Mouse (Mus musculus) neural tube, embryonic 11.5 days (tissue): ENCODE measurements around the gene Kat5. TPM values are rescaled to one million over a fixed set of nuclear protein-coding genes. Genes with fewer than 3 reads are reported as not detected.

Source experiments
- ATAC-seq: fragments of 200-750 bp; cut with Nextera tagmentation; 2 replicates; pipeline ENCODE4 v1.8.0; 2017; ENCODE audit warnings: moderate number of reproducible peaks, mild to moderate bottlenecking, moderate TSS enrichment, moderate library complexity; ENCODE audit not compliant: insufficient read depth, low FRiP score, low TSS enrichment
- DNase-seq: peaks from one replicate; pipeline ENCODE4 v3.0.0-alpha.2; 2015; ENCODE audit warnings: low spot score
- H3K27ac ChIP-seq: fragments of 300-500 bp; sonication (generic); 2 replicates; pipeline ENCODE4 v1.5.1; 2014; ENCODE audit warnings: low read depth, mild to moderate bottlenecking, low read length
- H3K27me3 ChIP-seq: fragments of 300-500 bp; sonication (generic); 2 replicates; pipeline ENCODE4 v1.6.1; 2014; ENCODE audit warnings: mild to moderate bottlenecking, low read length, mixed read lengths; ENCODE audit not compliant: control insufficient read depth, insufficient read depth
- H3K36me3 ChIP-seq: fragments of 300-500 bp; sonication (generic); 2 replicates; pipeline ENCODE4 v1.6.1; 2014; ENCODE audit warnings: mild to moderate bottlenecking, low read length, moderate library complexity, mixed read lengths; ENCODE audit not compliant: control insufficient read depth, insufficient read depth
- H3K4me1 ChIP-seq: fragments of 300-500 bp; sonication (generic); 2 replicates; pipeline ENCODE4 v1.6.1; 2014; ENCODE audit warnings: low read length, mixed read lengths; ENCODE audit not compliant: control insufficient read depth, insufficient read depth
- H3K4me2 ChIP-seq: fragments of 300-500 bp; sonication (generic); 2 replicates; pipeline ENCODE4 v1.6.1; 2014; ENCODE audit warnings: low read depth, mild to moderate bottlenecking, moderate library complexity
- H3K4me3 ChIP-seq: fragments of 300-500 bp; sonication (generic); 2 replicates; pipeline ENCODE4 v1.5.1; 2014; ENCODE audit warnings: low read depth, low read length
- H3K9ac ChIP-seq: fragments of 300-500 bp; sonication (generic); 2 replicates; pipeline ENCODE4 v1.6.1; 2014; ENCODE audit warnings: mild to moderate bottlenecking, low read length
- H3K9me3 ChIP-seq: fragments of 300-500 bp; sonication (generic); 2 replicates; pipeline ENCODE4 v1.6.1; 2016; ENCODE audit warnings: low read length; ENCODE audit not compliant: control insufficient read depth
- WGBS: fragments of 180-500 bp; shearing (Covaris S2); extraction: QIAGEN DNeasy Blood & Tissue Kit; methylation state at CpG from one replicate; pipeline ENCODE4 v1.1.7; 2014; 5-methylcytosine and 5-hydroxymethylcytosine counted together
- polyA plus RNA-seq: library from polyadenylated mRNA; unstranded; fragments of >200 nt; fragmentation: Nextera tagmentation; extraction: Ambion mirVana; gene quantifications from 2 replicates; pipeline ENCODE4 v1.2.1, GENCODE M21; 2014

The Kat5 gene
- polyA plus RNA-seq, 1 experiment from 2014 or later = 36.3 TPM

DNA sequence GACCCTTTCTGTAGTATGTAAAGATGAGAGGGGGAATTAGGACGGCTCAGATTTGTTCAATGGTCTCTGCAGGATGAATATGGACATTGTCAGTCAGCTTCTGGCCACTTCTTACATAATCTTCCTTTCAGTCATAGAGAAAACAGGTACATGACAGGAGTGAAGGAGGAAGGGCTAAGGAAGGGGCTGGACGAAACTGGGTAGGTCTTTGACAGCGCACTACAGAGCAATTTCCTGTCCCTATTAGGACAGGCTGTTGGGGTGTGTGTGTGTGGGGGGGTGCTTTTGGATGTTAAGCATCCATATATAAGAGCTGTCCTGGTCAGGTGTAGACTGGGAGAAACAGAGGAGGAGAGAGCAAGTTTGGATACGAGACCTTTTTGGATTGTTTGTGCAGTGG lies 10.8 kb downstream of the Kat5 start:
- no peaks in the 10 kb centered on the region for H3K9me3 ChIP-seq
- 75% methylated on average over 4 of the region's 4 CpGs for WGBS
- no peaks in the 10 kb centered on the region for H3K27me3 ChIP-seq
- no peak overlapping the region for H3K9ac ChIP-seq
- H3K4me3 ChIP-seq = no peak overlapping the region
- ATAC-seq = no peak
- no peak overlapping the region for H3K27ac ChIP-seq
- peaks cover 8% of the 10 kb centered on the region for H3K4me1 ChIP-seq
- no peak for DNase-seq
- H3K4me2 ChIP-seq = no peak overlapping the region
- H3K36me3 ChIP-seq = peaks cover 4% of the 10 kb centered on the region

DNA sequence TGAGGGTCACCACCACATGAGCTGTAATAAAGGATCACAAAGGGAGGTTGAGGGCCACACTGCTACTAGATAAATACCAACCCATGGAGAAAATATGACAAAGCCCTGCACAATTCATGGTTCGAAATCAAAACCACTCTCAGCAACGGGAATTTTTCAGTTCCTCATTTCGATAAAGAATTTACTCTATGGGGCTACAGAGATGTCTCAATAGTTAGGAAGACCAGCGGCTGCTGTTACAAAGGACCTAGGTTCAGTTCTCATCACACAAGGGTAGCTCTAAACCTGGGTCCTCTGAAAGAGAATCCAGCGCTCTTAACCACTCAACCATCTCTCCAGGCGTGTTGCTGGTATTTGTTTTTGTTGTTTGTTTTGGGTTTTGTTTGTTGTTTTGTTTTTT lies 18.1 kb downstream of the Kat5 start:
- Histone ChIP-seq H3K9me3 (no peaks in the 10 kb centered on the region), H3K27me3 (no peaks in the 10 kb centered on the region), H3K36me3 (no peaks in the 10 kb centered on the region), H3K9ac (no peak overlapping the region), H3K4me3 (no peak overlapping the region), H3K4me2 (no peak overlapping the region), H3K4me1 (no peaks in the 10 kb centered on the region), H3K27ac (no peak overlapping the region)
- ATAC-seq (no peak), DNase-seq (no peak)
- 89% methylated on average over 6 of the region's 6 CpGs for WGBS

DNA sequence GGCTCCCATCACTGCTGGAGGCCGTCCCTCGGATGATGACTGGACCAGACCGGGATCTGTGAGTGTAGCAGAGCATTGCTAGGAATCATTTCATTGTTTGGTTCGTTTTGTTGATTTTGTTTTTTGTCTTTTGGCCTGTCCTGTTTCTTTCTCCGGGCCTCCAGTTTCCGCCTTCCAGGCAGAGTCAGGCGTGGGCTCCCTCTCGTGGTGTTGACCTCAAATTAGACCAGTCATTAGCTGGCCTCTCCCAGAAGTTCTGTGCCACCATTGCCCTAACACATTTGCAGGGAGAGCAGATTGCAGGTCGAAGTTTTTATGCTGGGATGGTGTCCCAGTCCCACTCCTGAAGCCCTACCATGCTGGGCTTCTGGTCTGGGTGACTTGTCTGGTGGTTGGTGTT lies 20.9 kb downstream of the Kat5 start:
- Histone ChIP-seq H3K27ac (no peak overlapping the region), H3K36me3 (no peaks in the 10 kb centered on the region), H3K9ac (no peak overlapping the region), H3K4me1 (no peaks in the 10 kb centered on the region), H3K27me3 (no peaks in the 10 kb centered on the region), H3K4me2 (no peak overlapping the region), H3K9me3 (no peaks in the 10 kb centered on the region), H3K4me3 (no peak overlapping the region)
- no peak for DNase-seq
- no peak for ATAC-seq
- WGBS = 80% methylated on average over 9 of the region's 9 CpGs

DNA sequence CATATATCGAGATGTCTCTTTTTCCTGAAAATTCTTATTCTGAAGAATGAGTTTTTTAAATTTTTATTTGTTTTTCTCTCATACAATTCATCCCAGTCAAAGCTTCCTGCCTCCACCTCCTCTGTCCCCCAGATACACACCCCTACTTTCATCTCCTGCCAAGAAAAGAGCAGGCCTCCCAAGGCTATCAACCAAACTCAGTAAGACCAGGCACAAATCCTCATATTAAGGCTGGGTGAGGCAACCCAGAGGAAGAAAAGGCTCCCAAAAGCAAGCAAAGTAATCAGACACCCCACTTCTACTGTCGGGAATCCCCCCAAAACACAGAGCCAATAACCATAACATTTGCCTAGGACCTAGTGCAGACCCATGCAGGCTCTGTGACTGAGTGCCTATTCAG lies 28.0 kb downstream of the Kat5 start:
- Histone ChIP-seq H3K36me3 (no peaks in the 10 kb centered on the region), H3K4me2 (no peak overlapping the region), H3K27me3 (no peaks in the 10 kb centered on the region), H3K9ac (no peak overlapping the region), H3K4me1 (no peaks in the 10 kb centered on the region), H3K4me3 (no peak overlapping the region), H3K9me3 (no peaks in the 10 kb centered on the region), H3K27ac (no peak overlapping the region)
- WGBS = 81% methylated on average over 2 of the region's 2 CpGs
- ATAC-seq (no peak), DNase-seq (no peak)

DNA sequence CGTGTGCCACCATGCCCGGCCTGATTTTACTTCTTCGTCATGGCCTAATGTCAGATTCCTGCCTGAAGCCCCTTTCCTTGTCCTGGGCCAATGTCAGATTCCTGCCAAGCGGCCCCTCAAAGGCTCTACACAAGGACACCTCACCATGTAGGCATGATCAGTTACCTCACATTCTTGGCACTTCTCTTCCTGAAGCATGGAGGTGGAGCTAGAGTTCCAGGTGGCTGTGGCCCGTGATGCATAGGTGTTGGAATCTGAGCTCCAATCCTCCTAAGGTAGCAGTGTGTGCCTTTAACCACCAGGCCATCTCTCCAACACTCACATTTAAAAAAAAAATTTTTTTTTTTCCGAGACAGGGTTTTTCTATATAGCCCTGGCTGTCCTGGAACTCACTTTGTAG lies 29.3 kb downstream of the Kat5 start:
- H3K36me3 ChIP-seq = no peaks in the 10 kb centered on the region
- DNase-seq = no peak
- 85% methylated on average over 6 of the region's 6 CpGs for WGBS
- no peak for ATAC-seq
- H3K27me3 ChIP-seq = no peaks in the 10 kb centered on the region
- no peak overlapping the region for H3K27ac ChIP-seq
- H3K9me3 ChIP-seq = no peaks in the 10 kb centered on the region
- no peak overlapping the region for H3K9ac ChIP-seq
- H3K4me2 ChIP-seq = no peak overlapping the region
- H3K4me1 ChIP-seq = no peaks in the 10 kb centered on the region
- no peak overlapping the region for H3K4me3 ChIP-seq

DNA sequence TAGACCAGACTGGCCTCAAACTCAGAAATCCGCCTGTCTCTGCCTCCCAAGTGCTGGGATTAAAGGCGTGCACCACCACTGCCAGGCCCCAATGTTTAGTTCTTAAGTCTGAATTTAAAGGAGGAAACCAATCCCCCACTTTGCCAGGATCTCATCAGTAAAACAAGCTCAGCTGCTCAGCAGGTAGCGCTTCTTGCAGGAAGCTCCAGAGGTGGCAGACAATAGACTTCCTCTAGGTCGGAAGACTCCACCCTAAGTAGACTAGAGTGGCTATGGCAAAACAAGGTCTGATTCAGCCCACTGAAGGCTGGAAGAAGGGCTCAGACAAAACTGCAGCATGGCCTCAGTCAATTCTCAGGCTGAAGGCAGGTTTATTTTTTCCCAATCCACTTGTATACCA lies 30.1 kb downstream of the Kat5 start:
- Histone ChIP-seq H3K9me3 (no peaks in the 10 kb centered on the region), H3K9ac (no peak overlapping the region), H3K27ac (no peak overlapping the region), H3K4me2 (no peak overlapping the region), H3K27me3 (no peaks in the 10 kb centered on the region), H3K4me1 (no peaks in the 10 kb centered on the region), H3K36me3 (no peaks in the 10 kb centered on the region), H3K4me3 (no peak overlapping the region)
- WGBS = 71% methylated on average over 4 of the region's 4 CpGs
- DNase-seq (no peak), ATAC-seq (no peak)

DNA sequence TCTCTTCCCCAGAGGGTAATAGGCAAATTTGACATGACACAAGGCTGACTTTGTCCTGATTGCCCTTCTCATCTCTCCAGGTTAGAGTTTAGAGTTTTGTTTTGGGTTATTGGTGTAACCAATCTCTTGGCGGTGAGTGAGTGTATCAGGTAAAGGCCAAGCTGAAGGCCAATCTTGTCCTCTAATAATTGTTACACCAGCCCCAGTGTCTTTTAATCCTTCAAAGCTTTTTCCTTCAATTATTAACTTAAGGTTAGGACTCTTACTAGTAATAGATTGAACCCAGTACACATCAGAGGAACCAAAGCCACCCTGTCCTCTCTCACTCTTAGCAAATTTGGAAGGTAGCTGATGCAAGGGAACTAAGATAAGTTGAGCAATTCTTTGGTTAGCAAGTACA lies 34.7 kb downstream of the Kat5 start:
- Histone ChIP-seq H3K9ac (no peak overlapping the region), H3K9me3 (no peaks in the 10 kb centered on the region), H3K27ac (no peak overlapping the region), H3K27me3 (no peaks in the 10 kb centered on the region), H3K4me3 (no peak overlapping the region), H3K36me3 (0 out of 2 replicates have a peak, but pooled peaks cover 2% of the 10 kb centered on the region), H3K4me2 (no peak overlapping the region), H3K4me1 (no peaks in the 10 kb centered on the region)
- ATAC-seq = no peak
- WGBS = 98% methylated on average over 1 of the region's 1 CpGs
- no peak for DNase-seq

DNA sequence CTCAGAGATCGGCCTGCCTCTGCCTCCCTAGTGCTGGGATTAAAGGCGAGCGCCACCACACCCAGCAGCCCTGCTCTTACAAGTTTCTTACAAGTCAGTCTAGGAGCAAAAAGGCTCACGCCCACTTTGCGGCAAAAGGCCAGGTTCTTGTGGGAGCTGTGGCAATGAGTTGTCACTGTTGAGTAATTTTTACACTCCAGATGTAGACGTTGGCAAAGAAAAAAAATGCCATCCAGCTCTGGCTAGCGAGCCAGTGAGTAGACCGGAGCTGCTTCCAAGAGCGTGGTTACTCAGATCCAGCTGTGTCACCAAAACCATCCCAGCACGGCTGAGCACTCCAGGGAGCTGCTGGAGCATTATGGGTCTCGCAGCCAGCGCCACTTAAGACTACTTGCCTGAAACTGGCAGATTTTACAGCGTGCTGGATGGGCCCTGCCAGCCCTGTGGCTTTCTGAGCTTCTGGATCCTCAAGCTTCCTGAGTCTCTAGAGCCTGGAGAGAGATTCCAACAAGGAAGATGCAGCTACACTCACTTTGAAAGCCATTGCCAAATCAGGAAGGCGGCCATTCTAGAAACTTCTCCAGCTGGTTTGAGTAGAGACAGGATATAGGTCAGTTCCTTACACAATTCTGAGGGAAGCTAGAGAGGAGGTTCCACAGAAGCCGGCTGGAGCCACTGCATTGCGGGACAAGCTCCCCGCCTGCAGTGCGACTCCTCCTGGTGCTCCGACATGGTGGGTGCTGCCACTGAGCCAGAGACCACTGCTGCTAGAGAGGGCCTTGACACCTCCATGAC lies 37.5 kb downstream of the Kat5 start:
- Histone ChIP-seq H3K27ac (no peak overlapping the region), H3K4me1 (peaks cover 4% of the 10 kb centered on the region; the same call in 1 of the 2 replicates), H3K27me3 (no peaks in the 10 kb centered on the region), H3K9me3 (no peaks in the 10 kb centered on the region), H3K36me3 (0 out of 2 replicates have a peak, but pooled peaks cover 2% of the 10 kb centered on the region), H3K4me3 (no peak overlapping the region), H3K4me2 (no peak overlapping the region), H3K9ac (no peak overlapping the region)
- no peak for ATAC-seq
- DNase-seq = no peak
- 87% methylated on average over 19 of the region's 19 CpGs for WGBS

DNA sequence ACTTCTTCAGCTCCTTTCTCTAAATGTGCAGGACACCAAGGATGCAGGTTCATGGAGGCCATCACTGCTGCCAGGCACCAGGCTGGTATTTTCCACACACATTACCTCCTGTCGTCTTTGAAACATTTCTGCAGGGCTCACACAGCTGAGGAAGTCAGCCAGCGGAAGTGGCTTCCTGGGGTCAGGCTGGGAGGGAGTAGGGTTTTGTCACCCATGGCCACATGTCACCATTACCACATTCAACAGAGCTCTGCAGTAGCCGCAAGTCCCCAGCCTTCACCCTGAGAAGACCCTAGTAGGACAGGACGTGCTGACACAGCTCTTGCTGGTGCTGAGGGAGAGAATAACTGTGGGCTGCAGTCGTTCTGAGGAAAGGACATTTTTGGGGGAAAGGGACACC lies 38.2 kb downstream of the Kat5 start:
- Histone ChIP-seq H3K9me3 (no peaks in the 10 kb centered on the region), H3K27ac (no peak overlapping the region), H3K4me3 (no peak overlapping the region), H3K4me1 (peaks cover 6% of the 10 kb centered on the region; the same call in 1 of the 2 replicates), H3K9ac (no peak overlapping the region), H3K4me2 (no peak overlapping the region), H3K27me3 (peaks cover 2% of the 10 kb centered on the region), H3K36me3 (0 out of 2 replicates have a peak, but pooled peaks cover 2% of the 10 kb centered on the region)
- 76% methylated on average over 5 of the region's 5 CpGs for WGBS
- no peak for ATAC-seq
- no peak for DNase-seq
